Mouse (Mus musculus) hindbrain, embryonic 11.5 days (tissue): ENCODE measurements at regions not wholly inside any gene's neighbourhood (a gene's known extent, or its start where the extent isn't known, plus 50 kb on each side); places are given as distances from the start of the nearest gene placed in this dataset.
A peak's percentile ranks its signal among the peaks of the same experiment; 100 is the strongest.

ENCODE experiments used
- ATAC-seq: fragments of 200-750 bp; cut with Nextera tagmentation; 2 replicates; pipeline ENCODE4 v1.8.0; 2017; ENCODE audit warnings: mild to moderate bottlenecking, moderate TSS enrichment, moderate library complexity; ENCODE audit not compliant: low FRiP score
- DNase-seq: peaks from one replicate; pipeline ENCODE4 v3.0.0-alpha.2; 2015; ENCODE audit warnings: low spot score
- H3K27ac ChIP-seq: fragments of 300-500 bp; sonication (generic); 2 replicates; pipeline ENCODE4 v1.5.1; 2014; ENCODE audit warnings: mild to moderate bottlenecking, low read depth, low read length
- H3K27me3 ChIP-seq: fragments of 300-500 bp; sonication (generic); 2 replicates; pipeline ENCODE4 v1.6.1; 2014; ENCODE audit warnings: mild to moderate bottlenecking, low read length, moderate library complexity, mixed read lengths; ENCODE audit not compliant: control insufficient read depth, insufficient read depth
- H3K36me3 ChIP-seq: fragments of 300-500 bp; sonication (generic); 2 replicates; pipeline ENCODE4 v1.6.1; 2014; ENCODE audit warnings: mild to moderate bottlenecking, low read length, moderate library complexity, mixed read lengths; ENCODE audit not compliant: control insufficient read depth, insufficient read depth
- H3K4me1 ChIP-seq: fragments of 300-500 bp; sonication (generic); replicated peaks from 2 replicates; pipeline ENCODE4 v1.6.1; 2014; ENCODE audit warnings: low read length, mixed read lengths; ENCODE audit not compliant: control insufficient read depth, insufficient read depth
- H3K4me2 ChIP-seq: fragments of 300-500 bp; sonication (generic); replicated peaks from 2 replicates; pipeline ENCODE4 v1.6.1; 2014; ENCODE audit warnings: mild to moderate bottlenecking, low read depth, low read length
- H3K4me3 ChIP-seq: fragments of 300-500 bp; sonication (generic); 2 replicates; pipeline ENCODE4 v1.5.1; 2014; ENCODE audit warnings: low read depth, low read length
- H3K9ac ChIP-seq: fragments of 300-500 bp; sonication (generic); 2 replicates; pipeline ENCODE4 v1.6.1; 2014; ENCODE audit warnings: low read depth, low read length
- H3K9me3 ChIP-seq: fragments of 300-500 bp; sonication (generic); 2 replicates; pipeline ENCODE4 v1.6.1; 2016; ENCODE audit warnings: low read length; ENCODE audit not compliant: control insufficient read depth
- WGBS: fragments of 180-500 bp; shearing (Covaris S2); extraction: QIAGEN DNeasy Blood & Tissue Kit; methylation state at CpG from one replicate; pipeline ENCODE4 v1.1.7; 2014; 5-methylcytosine and 5-hydroxymethylcytosine counted together

- no peak overlapping the region for H3K4me3 ChIP-seq
- H3K4me2 ChIP-seq, result peak overlapping the region; percentile 1; the same call in 1 of the 2 replicates
- 12% methylated on average over 10 of the region's 10 CpGs for WGBS
- no peak overlapping the region for H3K9ac ChIP-seq
- no peaks in the 10 kb centered on the region for H3K27me3 ChIP-seq
- H3K27ac ChIP-seq, result peak overlapping the region; percentile 75
- peak; percentile 69 for ATAC-seq
- no peaks in the 10 kb centered on the region for H3K36me3 ChIP-seq
- DNase-seq, result peak; percentile 38
- no peaks in the 10 kb centered on the region for H3K4me1 ChIP-seq
- no peaks in the 10 kb centered on the region for H3K9me3 ChIP-seq
Measured at GRCm38 (mm10) chr11:112839721-112840494, 57.9 kb downstream of the Sox9 start.

- ATAC-seq (peak; percentile 72), DNase-seq (peak; percentile 36)
- Histone ChIP-seq H3K4me1 (no peaks in the 10 kb centered on the region), H3K4me2 (no peak overlapping the region), H3K9ac (no peak overlapping the region), H3K27me3 (no peaks in the 10 kb centered on the region), H3K9me3 (no peaks in the 10 kb centered on the region), H3K27ac (no peak overlapping the region; the same call in 1 of the 2 replicates), H3K4me3 (no peak overlapping the region), H3K36me3 (no peaks in the 10 kb centered on the region)
- WGBS, result 10% methylated on average over 10 of the region's 10 CpGs
Measured at GRCm38 (mm10) chr11:112840495-112840828, 58.4 kb downstream of the Sox9 start.

GRCm38 (mm10) chr11:112844258-112844901, 62.4 kb downstream of the Sox9 start:
- Histone ChIP-seq H3K27ac (no peak overlapping the region), H3K4me1 (no peaks in the 10 kb centered on the region), H3K27me3 (no peaks in the 10 kb centered on the region), H3K36me3 (no peaks in the 10 kb centered on the region), H3K4me3 (no peak overlapping the region), H3K9me3 (no peaks in the 10 kb centered on the region), H3K4me2 (no peak overlapping the region), H3K9ac (no peak overlapping the region)
- DNase-seq (no peak), ATAC-seq (no peak)
- WGBS, result 76% methylated on average over 8 of the region's 8 CpGs

- ATAC-seq (no peak), DNase-seq (no peak)
- Histone ChIP-seq H3K4me2 (no peak overlapping the region), H3K4me1 (no peaks in the 10 kb centered on the region), H3K36me3 (no peaks in the 10 kb centered on the region), H3K4me3 (no peak overlapping the region), H3K9ac (no peak overlapping the region), H3K9me3 (no peaks in the 10 kb centered on the region), H3K27me3 (no peaks in the 10 kb centered on the region), H3K27ac (no peak overlapping the region)
- WGBS, result 97% methylated on average over 2 of the region's 2 CpGs
Measured at GRCm38 (mm10) chr11:112847146-112847545, 65.1 kb downstream of the Sox9 start.

GRCm38 (mm10) chr11:112847851-112848250, 65.8 kb downstream of the Sox9 start:
- H3K27me3 ChIP-seq, result no peaks in the 10 kb centered on the region
- no peak overlapping the region for H3K4me3 ChIP-seq
- DNase-seq (no peak), ATAC-seq (no peak)
- H3K4me1 ChIP-seq, result no peaks in the 10 kb centered on the region
- H3K9me3 ChIP-seq, result no peaks in the 10 kb centered on the region
- no peaks in the 10 kb centered on the region for H3K36me3 ChIP-seq
- H3K27ac ChIP-seq, result no peak overlapping the region
- 83% methylated on average over 3 of the region's 3 CpGs for WGBS
- H3K4me2 ChIP-seq, result no peak overlapping the region
- H3K9ac ChIP-seq, result no peak overlapping the region

- Histone ChIP-seq H3K9me3 (no peaks in the 10 kb centered on the region), H3K27ac (no peak overlapping the region), H3K9ac (no peak overlapping the region), H3K27me3 (no peaks in the 10 kb centered on the region), H3K4me3 (no peak overlapping the region), H3K4me2 (no peak overlapping the region), H3K36me3 (no peaks in the 10 kb centered on the region), H3K4me1 (no peaks in the 10 kb centered on the region)
- no peak for DNase-seq
- WGBS, result 88% methylated on average over 5 of the region's 5 CpGs
- ATAC-seq, result no peak
Measured at GRCm38 (mm10) chr11:112849974-112850373, 68.0 kb downstream of the Sox9 start.

- WGBS, result 84% methylated on average over 13 of the region's 13 CpGs
- H3K36me3 ChIP-seq, result no peaks in the 10 kb centered on the region
- H3K4me1 ChIP-seq, result no peaks in the 10 kb centered on the region
- H3K27me3 ChIP-seq, result no peaks in the 10 kb centered on the region
- no peak overlapping the region for H3K9ac ChIP-seq
- ATAC-seq (no peak), DNase-seq (no peak)
- H3K4me3 ChIP-seq, result no peak overlapping the region
- H3K4me2 ChIP-seq, result no peak overlapping the region
- no peaks in the 10 kb centered on the region for H3K9me3 ChIP-seq
- no peak overlapping the region for H3K27ac ChIP-seq
Measured at GRCm38 (mm10) chr11:112850532-112851272, 68.7 kb downstream of the Sox9 start.

GRCm38 (mm10) chr11:112851321-112851720, 69.3 kb downstream of the Sox9 start:
- Histone ChIP-seq H3K9ac (no peak overlapping the region), H3K4me1 (no peaks in the 10 kb centered on the region), H3K4me2 (no peak overlapping the region), H3K9me3 (no peaks in the 10 kb centered on the region), H3K4me3 (no peak overlapping the region), H3K27me3 (no peaks in the 10 kb centered on the region), H3K27ac (no peak overlapping the region), H3K36me3 (no peaks in the 10 kb centered on the region)
- no peak for ATAC-seq
- DNase-seq, result no peak
- WGBS, result 85% methylated on average over 9 of the region's 9 CpGs
